ENCODE assay signal across 14 mouse cellular contexts in genomic region chr5:127016467-127017060, GRCm38 (mm10).
A peak's percentile ranks its signal among the peaks of the same experiment; 100 is the strongest.
DNase-seq lines count a peak whose midpoint lies in the region; ATAC-seq lines count a peak whose summit lies in the region.
"Had no signal": no experiment of that assay in that cellular context is flagged by ENCODE, and none has a peak within 500 bp of the region (broad histone marks: within the 10 kb centered on the region; RNA-seq: fewer than 3 reads in every experiment).

No protein-coding gene starts in this region.

- no peaks in the 10 kb centered on the region for H3K27me3 ChIP-seq in hindbrain, embryonic 14.5 days (ENCODE audit: control insufficient read depth, insufficient read depth, low read length)
- H3K27me3 ChIP-seq in hindbrain, embryonic 12.5 days = no peaks in the 10 kb centered on the region
- H3K27me3 ChIP-seq in lung, embryonic 16.5 days (ENCODE audit: control insufficient read depth, insufficient read depth, low read depth, low read length) = no peaks in the 10 kb centered on the region
- no peaks in the 10 kb centered on the region for H3K27me3 ChIP-seq in stomach, embryonic 15.5 days (replicated peaks)
- H3K27me3 ChIP-seq: embryonic facial prominence, embryonic 13.5 days; liver, embryonic 13.5 days; midbrain, embryonic 13.5 days; neural tube, embryonic 13.5 days had no signal

- no peak overlapping the region for H3K9ac ChIP-seq in hindbrain, embryonic 14.5 days
- no peak overlapping the region for H3K9ac ChIP-seq in hindbrain, embryonic 12.5 days
- no peak overlapping the region for H3K9ac ChIP-seq in lung, embryonic 16.5 days (ENCODE audit: low read length)
- no peak overlapping the region for H3K9ac ChIP-seq in stomach, embryonic 15.5 days
- H3K9ac ChIP-seq: embryonic facial prominence, embryonic 13.5 days; liver, embryonic 13.5 days; midbrain, embryonic 13.5 days; neural tube, embryonic 13.5 days had no signal

- no peaks in the 10 kb centered on the region for H3K36me3 ChIP-seq in hindbrain, embryonic 14.5 days (replicated peaks; ENCODE audit: control insufficient read depth, insufficient read depth)
- H3K36me3 ChIP-seq in hindbrain, embryonic 12.5 days = no peaks in the 10 kb centered on the region
- H3K36me3 ChIP-seq in lung, embryonic 16.5 days (ENCODE audit: control insufficient read depth, insufficient read depth, low read length) = no peaks in the 10 kb centered on the region
- no peaks in the 10 kb centered on the region for H3K36me3 ChIP-seq in stomach, embryonic 15.5 days
- H3K36me3 ChIP-seq: embryonic facial prominence, embryonic 13.5 days; liver, embryonic 13.5 days; midbrain, embryonic 13.5 days; neural tube, embryonic 13.5 days had no signal

- H3K4me2 ChIP-seq in hindbrain, embryonic 14.5 days (replicated peaks) = no peak overlapping the region
- no peak overlapping the region for H3K4me2 ChIP-seq in hindbrain, embryonic 12.5 days (replicated peaks)
- no peak overlapping the region for H3K4me2 ChIP-seq in lung, embryonic 16.5 days (ENCODE audit: low read depth, low read length)
- H3K4me2 ChIP-seq in stomach, embryonic 15.5 days = no peak overlapping the region
- H3K4me2 ChIP-seq: embryonic facial prominence, embryonic 13.5 days; liver, embryonic 13.5 days; midbrain, embryonic 13.5 days; neural tube, embryonic 13.5 days had no signal

- DNase-seq in hindbrain, embryonic 14.5 days (ENCODE audit: low spot score) = peak; percentile 49
- no peak for DNase-seq in lung, postnatal 25 days (ENCODE audit: low spot score)
- DNase-seq in forelimb bud, embryonic 11.5 days (ENCODE audit: low read depth, low spot score) = peak; percentile 18
- no peak for DNase-seq in thymus, postnatal 10 days (ENCODE audit: low spot score in 2 of 2)
- DNase-seq in frontal cortex, postnatal 36 days (ENCODE audit: low spot score in 2 of 2) = no peak
- DNase-seq: liver, embryonic 13.5 days; right cerebral cortex, postnatal 25 days had no signal

- H3K9me3 ChIP-seq in hindbrain, embryonic 14.5 days (ENCODE audit: control insufficient read depth, low read length) = no peaks in the 10 kb centered on the region
- no peaks in the 10 kb centered on the region for H3K9me3 ChIP-seq in hindbrain, embryonic 12.5 days (replicated peaks)
- H3K9me3 ChIP-seq in lung, embryonic 16.5 days (ENCODE audit: control insufficient read depth, low read length) = no peaks in the 10 kb centered on the region
- no peaks in the 10 kb centered on the region for H3K9me3 ChIP-seq in stomach, embryonic 15.5 days
- H3K9me3 ChIP-seq: embryonic facial prominence, embryonic 13.5 days; midbrain, embryonic 13.5 days had no signal

- no peak overlapping the region for H3K27ac ChIP-seq in hindbrain, embryonic 14.5 days
- H3K27ac ChIP-seq in hindbrain, embryonic 12.5 days = no peak overlapping the region
- no peak overlapping the region for H3K27ac ChIP-seq in lung, embryonic 16.5 days (ENCODE audit: low read length)
- no peak overlapping the region for H3K27ac ChIP-seq in stomach, embryonic 15.5 days
- H3K27ac ChIP-seq: embryonic facial prominence, embryonic 13.5 days; liver, embryonic 13.5 days; midbrain, embryonic 13.5 days; neural tube, embryonic 13.5 days had no signal

- ATAC-seq in hindbrain, embryonic 14.5 days (ENCODE audit: low FRiP score) = peak; percentile 57; the same call in 1 of the 2 replicates
- ATAC-seq in hindbrain, embryonic 12.5 days (ENCODE audit: low FRiP score) = no peak
- peak; percentile 89 for ATAC-seq in lung, embryonic 16.5 days (ENCODE audit: low read depth)
- peak; percentile 27; the same call in 1 of the 2 replicates for ATAC-seq in stomach, embryonic 15.5 days (ENCODE audit: insufficient read depth, low FRiP score, low read depth)
- ATAC-seq: intestine, postnatal 0 days; midbrain, embryonic 13.5 days had no signal

- H3K4me3 ChIP-seq in hindbrain, embryonic 14.5 days (replicated peaks; ENCODE audit: low read length) = no peak overlapping the region
- no peak overlapping the region for H3K4me3 ChIP-seq in hindbrain, embryonic 12.5 days
- no peak overlapping the region for H3K4me3 ChIP-seq in lung, embryonic 16.5 days (ENCODE audit: low read length)
- H3K4me3 ChIP-seq in stomach, embryonic 15.5 days (replicated peaks) = no peak overlapping the region
- H3K4me3 ChIP-seq: embryonic facial prominence, embryonic 13.5 days; liver, embryonic 13.5 days; midbrain, embryonic 13.5 days; neural tube, embryonic 13.5 days had no signal

- H3K4me1 ChIP-seq in hindbrain, embryonic 14.5 days (replicated peaks; ENCODE audit: control insufficient read depth, insufficient read depth, low read length) = no peaks in the 10 kb centered on the region
- no peaks in the 10 kb centered on the region for H3K4me1 ChIP-seq in hindbrain, embryonic 12.5 days
- H3K4me1 ChIP-seq in lung, embryonic 16.5 days (replicated peaks; ENCODE audit: control insufficient read depth, insufficient read depth, low read length) = peaks cover 2% of the 10 kb centered on the region; the same call in 1 of the 2 replicates
- no peaks in the 10 kb centered on the region for H3K4me1 ChIP-seq in stomach, embryonic 15.5 days
- H3K4me1 ChIP-seq: liver, embryonic 13.5 days; midbrain, embryonic 13.5 days had no signal

- 51% methylated on average over 4 of the region's 4 CpGs for WGBS in hindbrain, embryonic 14.5 days
- 68% methylated on average over 4 of the region's 4 CpGs for WGBS in hindbrain, embryonic 12.5 days
- 41% methylated on average over 4 of the region's 4 CpGs for WGBS in lung, embryonic 16.5 days
- 43% methylated on average over 4 of the region's 4 CpGs for WGBS in stomach, embryonic 15.5 days

Comparison
In these comparisons a context has a peak if more than half of its experiments do, and no peak if none do; other contexts are left out.
1. DNase-seq: peak in hindbrain, embryonic 14.5 days (single experiment) and forelimb bud, embryonic 11.5 days (single experiment); none in lung, postnatal 25 days (single experiment), thymus, postnatal 10 days (0 of 2) and frontal cortex, postnatal 36 days (0 of 2).